Mouse (Mus musculus) spleen, adult 2 months (tissue): ENCODE data around the gene Fgf10.

Source experiments
- CTCF ChIP-seq: fragments of 200-500 bp; IDR thresholded peaks from 2 replicates; pipeline ENCODE4 v1.5.1; 2011; ENCODE audit warnings: mild to moderate bottlenecking, inconsistent platforms; ENCODE audit not compliant: insufficient read depth, insufficient read length, insufficient replicate concordance; ENCODE audit errors: extremely low read depth
- POLR2A ChIP-seq: fragments of 200-500 bp; IDR thresholded peaks from 2 replicates; pipeline ENCODE4 v1.6.1; 2011; ENCODE audit warnings: low read depth, low read length, inconsistent platforms

DNA sequence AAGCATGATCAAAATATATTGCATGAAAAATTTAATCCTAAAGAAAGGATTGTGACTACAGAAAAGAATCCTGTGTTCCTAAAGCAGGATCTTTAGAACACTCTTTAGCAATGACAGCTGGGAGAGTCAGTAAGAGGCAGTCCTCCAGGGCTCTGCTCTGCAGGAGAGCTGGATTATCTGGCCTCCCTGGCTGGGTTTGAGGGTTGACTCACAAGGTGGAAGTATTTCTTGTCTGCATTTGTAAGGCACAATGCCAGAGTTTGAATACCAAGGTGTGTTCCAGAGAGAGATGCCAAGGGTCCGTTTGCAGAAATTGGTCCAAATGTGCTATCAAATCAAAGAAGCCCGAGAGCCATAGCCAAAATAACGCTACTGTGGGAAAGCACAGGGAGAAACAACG is 25.5 kb downstream of the Fgf10 start:
- TF ChIP-seq CTCF (no peak), POLR2A (no peak)
